Comparison of ENCODE assay signal across 8 mouse cellular contexts in genomic region chr2:153070762-153071490, GRCm38 (mm10). TPM values are rescaled to one million over a fixed set of nuclear protein-coding genes. Genes with fewer than 3 reads are reported as not detected.
DNase-seq lines count a peak whose midpoint lies in the region; ATAC-seq and TF ChIP-seq lines count a peak whose summit lies in the region.
"Had no signal": no experiment of that assay in that cellular context is flagged by ENCODE, and none has a peak within 500 bp of the region (broad histone marks: within the 10 kb centered on the region; RNA-seq: fewer than 3 reads in every experiment).

No protein-coding gene starts in this region.

- H3K9ac ChIP-seq in hindbrain, embryonic 13.5 days: no peak overlapping the region
- H3K9ac ChIP-seq in midbrain, embryonic 13.5 days (replicated peaks): no peak overlapping the region

- H3K27ac ChIP-seq in spleen, adult 2 months (ENCODE audit: insufficient read depth, low read length): no peak overlapping the region
- H3K27ac ChIP-seq in hindbrain, embryonic 13.5 days: no peak overlapping the region; the same call in 1 of the 2 replicates
- H3K27ac ChIP-seq in midbrain, embryonic 13.5 days: no peak overlapping the region

- no peak overlapping the region for H3K4me3 ChIP-seq in spleen, adult 2 months (ENCODE audit: extremely low read depth, insufficient read depth, insufficient read length)
- H3K4me3 ChIP-seq in hindbrain, embryonic 13.5 days: peak overlapping the region; percentile 18; the same call in 1 of the 2 replicates
- H3K4me3 ChIP-seq in midbrain, embryonic 13.5 days (replicated peaks): no peak overlapping the region; the same call in 1 of the 2 replicates

- no peaks in the 10 kb centered on the region for H3K9me3 ChIP-seq in hindbrain, embryonic 13.5 days
- H3K9me3 ChIP-seq in midbrain, embryonic 13.5 days: no peaks in the 10 kb centered on the region

- no peaks in the 10 kb centered on the region for H3K27me3 ChIP-seq in spleen, adult 2 months (ENCODE audit: control insufficient read depth, insufficient read depth, low read length)
- peaks cover 81% of the 10 kb centered on the region for H3K27me3 ChIP-seq in hindbrain, embryonic 13.5 days
- peaks cover 67% of the 10 kb centered on the region for H3K27me3 ChIP-seq in midbrain, embryonic 13.5 days

- peak; percentile 40; the same call in 1 of the 2 replicates for TF ChIP-seq CTCF in spleen, adult 2 months (IDR thresholded peaks at IDR 0.05; ENCODE audit: extremely low read depth, insufficient read depth, insufficient read length, insufficient replicate concordance)

- peak overlapping the region; percentile 23; the same call in 1 of the 2 replicates for H3K4me2 ChIP-seq in hindbrain, embryonic 13.5 days
- 0 out of 2 replicates have a peak overlapping the region, but pooled peaks have one; percentile 3 for H3K4me2 ChIP-seq in midbrain, embryonic 13.5 days (replicated peaks)

- no peak for TF ChIP-seq POLR2A in spleen, adult 2 months (IDR thresholded peaks at IDR 0.05; ENCODE audit: low read depth, low read length)

- ATAC-seq in hindbrain, embryonic 13.5 days (ENCODE audit: low FRiP score): no peak
- no peak; the same call in 1 of the 2 replicates for ATAC-seq in midbrain, embryonic 13.5 days
- ATAC-seq in granulocyte monocyte progenitor cell, adult 5-6 weeks (replicated peaks; ENCODE audit: poor library complexity, severe bottlenecking): no peak

- WGBS in spleen, adult 2 months: 81% methylated on average over 23 of the region's 23 CpGs
- WGBS in hindbrain, embryonic 13.5 days: 12% methylated on average over 23 of the region's 23 CpGs
- 5% methylated on average over 23 of the region's 23 CpGs for WGBS in midbrain, embryonic 13.5 days

- H3K36me3 ChIP-seq in spleen, adult 2 months (ENCODE audit: control insufficient read depth, insufficient read depth, low read length): no peaks in the 10 kb centered on the region
- H3K36me3 ChIP-seq in hindbrain, embryonic 13.5 days: no peaks in the 10 kb centered on the region
- no peaks in the 10 kb centered on the region for H3K36me3 ChIP-seq in midbrain, embryonic 13.5 days

- DNase-seq in spleen, adult 2 months (ENCODE audit: low read depth in 1 of 2, low spot score in 2 of 2): peak in 1 of 2 experiments; percentile 38
- no peak for DNase-seq in spleen, postnatal 14 days (ENCODE audit: low spot score in 2 of 2)
- DNase-seq in cerebellum, adult 18-20 months: peak; percentile 60 to 63
- DNase-seq in frontal cortex, postnatal 14 days (ENCODE audit: low spot score in 2 of 2): no peak

- H3K4me1 ChIP-seq in spleen, adult 2 months (ENCODE audit: control insufficient read depth, insufficient read depth, insufficient read length): no peaks in the 10 kb centered on the region
- H3K4me1 ChIP-seq in hindbrain, embryonic 13.5 days (replicated peaks): peaks cover 13% of the 10 kb centered on the region
- H3K4me1 ChIP-seq in midbrain, embryonic 13.5 days (replicated peaks): peaks cover 10% of the 10 kb centered on the region

RNA-seq across cellular contexts. Expression of gene Ccm2l, which starts 5.2 kb away (rescaled TPM):
- 17.5 and 19.2 TPM in 2 replicates for polyA plus RNA-seq in spleen, adult 2 months (2012; rRNA removed)
- 1.3 and 1.9 TPM in 2 replicates for polyA plus RNA-seq in hindbrain, embryonic 13.5 days (2015; fragmentation: Nextera tagmentation; extraction: Ambion mirVana)
- polyA plus RNA-seq in midbrain, embryonic 13.5 days (2015; fragmentation: Nextera tagmentation; extraction: Ambion mirVana): 0.79 and 1.6 TPM in 2 replicates
- total RNA-seq in granulocyte monocyte progenitor cell, adult 5-6 weeks (2014; fragmentation: Nextera tagmentation): 7.7 and 11.6 TPM in 2 replicates
- 0.21 and 3.3 TPM in 2 replicates for total RNA-seq in granulocyte monocyte progenitor cell, adult 5-6 weeks (2017)

RNA-seq across cellular contexts. Expression of gene Hck, which starts 37.3 kb away (rescaled TPM):
- 78.9 and 92.2 TPM in 2 replicates for polyA plus RNA-seq in spleen, adult 2 months (2012; rRNA removed)
- polyA plus RNA-seq in hindbrain, embryonic 13.5 days (2015; fragmentation: Nextera tagmentation; extraction: Ambion mirVana): 1.7 and 2.2 TPM in 2 replicates
- 1.3 TPM in 2 replicates for polyA plus RNA-seq in midbrain, embryonic 13.5 days (2015; fragmentation: Nextera tagmentation; extraction: Ambion mirVana)
- total RNA-seq in granulocyte monocyte progenitor cell, adult 5-6 weeks (2014; fragmentation: Nextera tagmentation): 6.4 and 9.5 TPM in 2 replicates
- 13.1 and 17.5 TPM in 2 replicates for total RNA-seq in granulocyte monocyte progenitor cell, adult 5-6 weeks (2017)

RNA-seq across cellular contexts. Expression of gene Xkr7, which starts 39.3 kb away (rescaled TPM):
- polyA plus RNA-seq in spleen, adult 2 months (2012; rRNA removed): not detected in 2 replicates
- 1.7 and 2.0 TPM in 2 replicates for polyA plus RNA-seq in hindbrain, embryonic 13.5 days (2015; fragmentation: Nextera tagmentation; extraction: Ambion mirVana)
- polyA plus RNA-seq in midbrain, embryonic 13.5 days (2015; fragmentation: Nextera tagmentation; extraction: Ambion mirVana): 1.7 and 2.0 TPM in 2 replicates
- total RNA-seq in granulocyte monocyte progenitor cell, adult 5-6 weeks (2014; fragmentation: Nextera tagmentation): not detected in 2 replicates
- not detected in 2 replicates for total RNA-seq in granulocyte monocyte progenitor cell, adult 5-6 weeks (2017)
- polyA plus RNA-seq: lung, embryonic 16.5 days had no signal

RNA-seq across cellular contexts. Expression of gene Pdrg1, which starts 55.7 kb away (rescaled TPM):
- polyA plus RNA-seq in spleen, adult 2 months (2012; rRNA removed): 38.8 TPM in 2 replicates
- polyA plus RNA-seq in hindbrain, embryonic 13.5 days (2015; fragmentation: Nextera tagmentation; extraction: Ambion mirVana): 189 and 197 TPM in 2 replicates
- polyA plus RNA-seq in midbrain, embryonic 13.5 days (2015; fragmentation: Nextera tagmentation; extraction: Ambion mirVana): 175 and 193 TPM in 2 replicates
- 62.9 and 67.0 TPM in 2 replicates for total RNA-seq in granulocyte monocyte progenitor cell, adult 5-6 weeks (2014; fragmentation: Nextera tagmentation)
- 98.2 and 108 TPM in 2 replicates for total RNA-seq in granulocyte monocyte progenitor cell, adult 5-6 weeks (2017)

Comparison
In these comparisons a context has a peak if more than half of its experiments do, and no peak if none do; other contexts are left out.
1. DNase-seq: peak in cerebellum, adult 18-20 months (2 of 2); none in spleen, postnatal 14 days (0 of 2) and frontal cortex, postnatal 14 days (0 of 2).
2. RNA of gene Hck, which starts 37.3 kb away (polyA plus RNA-seq): 78.9 to 92.2 TPM in spleen, adult 2 months; 1.7 to 2.2 TPM in hindbrain, embryonic 13.5 days and 1.3 TPM in midbrain, embryonic 13.5 days; every median in the first group is over 10 times any median in the second.